Mouse (Mus musculus) liver, embryonic 14.5 days (tissue): Measurements from ENCODE around the gene Plcb1. TPM values are rescaled to one million over a fixed set of nuclear protein-coding genes. Genes with fewer than 3 reads are reported as not detected.

Source experiments
- ATAC-seq: fragments of 200-750 bp; cut with Nextera tagmentation; 2 replicates; pipeline ENCODE4 v1.8.0; 2017; ENCODE audit warnings: moderate number of reproducible peaks, mild to moderate bottlenecking, moderate library complexity; ENCODE audit not compliant: insufficient read depth
- DNase-seq, 3 experiments: peaks; one replicate each; pipeline ENCODE4 v3.0.0-alpha.2; 2012 to 2013; ENCODE audit warnings: low read depth in 3 of 3, low spot score in 3 of 3
- H3K27ac ChIP-seq: fragments of 300-500 bp; sonication (generic); 2 replicates; pipeline ENCODE4 v1.5.1; 2014; ENCODE audit warnings: moderate library complexity, mild to moderate bottlenecking, control low read depth, inconsistent platforms
- H3K27me3 ChIP-seq: fragments of 300-500 bp; sonication (generic); 2 replicates; pipeline ENCODE4 v1.6.1; 2014; ENCODE audit warnings: mild to moderate bottlenecking, low read length, moderate library complexity; ENCODE audit not compliant: control insufficient read depth, insufficient read depth
- H3K36me3 ChIP-seq: fragments of 300-500 bp; sonication (generic); replicated peaks from 2 replicates; pipeline ENCODE4 v1.6.1; 2014; ENCODE audit warnings: low read depth; ENCODE audit not compliant: control insufficient read depth, insufficient read depth
- H3K4me1 ChIP-seq, 2 experiments: fragments of 200-500 bp in 1 of 2; fragments of 300-500 bp in 1 of 2; sonication (generic) in 1 of 2; replicated peaks; 2 replicates each; pipeline ENCODE4 v1.6.1; 2012 to 2014; ENCODE audit warnings: antibody characterized with exemption in 1 of 2, inconsistent platforms in 1 of 2, low read length in 1 of 2; ENCODE audit not compliant: control insufficient read depth in 2 of 2, insufficient read depth in 2 of 2
- H3K4me2 ChIP-seq: fragments of 300-500 bp; sonication (generic); 2 replicates; pipeline ENCODE4 v1.6.1; 2014; ENCODE audit warnings: low read depth, mild to moderate bottlenecking, control low read depth, moderate library complexity
- H3K4me3 ChIP-seq, 2 experiments: fragments of 200-500 bp in 1 of 2; fragments of 300-500 bp in 1 of 2; sonication (generic) in 1 of 2; 2 replicates each; pipeline ENCODE4 v1.5.1; 2012 to 2014; ENCODE audit warnings: low read depth in 2 of 2, low read length in 2 of 2, mild to moderate bottlenecking in 2 of 2, control low read depth in 1 of 2, inconsistent platforms in 1 of 2, moderate library complexity in 1 of 2; ENCODE audit not compliant: insufficient read depth in 1 of 2
- H3K9ac ChIP-seq: fragments of 300-500 bp; sonication (generic); replicated peaks from 2 replicates; pipeline ENCODE4 v1.6.1; 2014; ENCODE audit warnings: mild to moderate bottlenecking, control low read depth, moderate library complexity
- H3K9me3 ChIP-seq: fragments of 300-500 bp; sonication (generic); 2 replicates; pipeline ENCODE4 v1.6.1; 2016; ENCODE audit warnings: low read length, mixed read lengths; ENCODE audit not compliant: control insufficient read depth
- CTCF ChIP-seq: IDR thresholded peaks from 2 replicates; pipeline ENCODE4 v1.5.1; 2016; ENCODE audit warnings: antibody characterized with exemption, low read depth, control low read depth
- EP300 ChIP-seq: IDR thresholded peaks from 2 replicates; pipeline ENCODE4 v1.6.1; 2016; ENCODE audit warnings: antibody characterized with exemption, low read depth
- WGBS: fragments of 180-500 bp; shearing (Covaris S2); extraction: QIAGEN DNeasy Blood & Tissue Kit; methylation state at CpG from one replicate; pipeline ENCODE4 v1.1.7; 2014; ENCODE audit not compliant: insufficient replicate concordance; 5-methylcytosine and 5-hydroxymethylcytosine counted together
- polyA plus RNA-seq, 2 experiments: library from polyadenylated mRNA; depleted of rRNA in 1 of 2; stranded (reverse) in 1 of 2; unstranded in 1 of 2; fragments of >200 nt; fragmentation: Nextera tagmentation in 1 of 2; extraction: Ambion mirVana in 1 of 2; gene quantifications; 2 replicates each; pipeline versions ENCODE4 v1.2.1 to v1.2.3; 2012 to 2014

Gene Plcb1
- polyA plus RNA-seq, 2 experiments: 0.56 to 3.0 TPM

GRCm38 (mm10) chr2:134867381-134867780, 81.5 kb downstream of the Plcb1 start:
- H3K9me3 ChIP-seq: no peaks in the 10 kb centered on the region
- no peak overlapping the region for H3K9ac ChIP-seq
- no peak overlapping the region for H3K4me3 ChIP-seq
- DNase-seq: no peak
- H3K36me3 ChIP-seq: no peaks in the 10 kb centered on the region
- TF ChIP-seq CTCF (no peak), EP300 (no peak)
- WGBS: 71% methylated on average over 6 of the region's 6 CpGs
- H3K4me2 ChIP-seq: no peak overlapping the region
- peaks cover 2 to 8% of the 10 kb centered on the region in 2 experiments; a peak in 3 of 4 replicates for H3K4me1 ChIP-seq
- no peak for ATAC-seq
- H3K27ac ChIP-seq: no peak overlapping the region
- no peaks in the 10 kb centered on the region for H3K27me3 ChIP-seq

DNA sequence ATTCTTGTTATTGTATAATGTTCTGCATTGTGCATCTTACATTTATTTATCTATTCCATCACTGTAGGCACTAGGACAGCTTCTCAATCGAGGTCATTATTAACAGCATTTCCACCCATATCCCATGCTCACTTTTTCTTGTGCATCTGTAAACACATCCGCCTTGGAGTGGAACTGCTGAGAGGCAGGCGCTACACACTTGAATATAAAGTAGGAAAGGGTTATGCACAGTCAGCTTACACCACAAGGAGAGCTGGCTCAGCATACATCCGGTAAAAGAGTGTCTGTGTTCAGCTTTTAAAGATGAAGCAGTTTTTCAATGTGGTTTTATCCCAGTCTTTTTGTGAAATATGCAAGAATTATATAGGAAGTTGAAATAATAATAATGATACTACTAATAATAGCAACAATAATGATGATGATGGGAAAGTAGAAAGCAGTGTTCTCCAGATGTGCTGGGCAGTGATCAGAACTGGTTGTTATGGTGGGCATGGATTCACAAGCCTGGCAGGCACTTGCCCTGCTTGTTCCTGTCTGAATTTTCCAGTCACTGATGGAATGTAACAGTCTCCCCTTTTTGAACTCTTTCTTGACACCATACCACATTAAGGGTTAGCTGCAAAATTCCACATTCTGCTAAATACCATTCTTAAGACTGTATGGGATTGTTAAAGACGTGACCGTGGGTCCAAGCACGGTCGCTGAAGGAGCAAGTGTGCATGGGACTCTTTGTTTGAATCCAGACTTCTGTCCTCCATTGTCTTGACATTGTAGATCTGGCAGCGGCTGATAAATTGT, 86.0 kb downstream of the Plcb1 start:
- TF ChIP-seq EP300 (no peak), CTCF (no peak)
- Histone ChIP-seq H3K4me3 (no peak overlapping the region), H3K4me1 (peaks cover 4 to 14% of the 10 kb centered on the region in 2 experiments; a peak in 3 of 4 replicates), H3K9me3 (no peaks in the 10 kb centered on the region), H3K9ac (no peak overlapping the region), H3K27me3 (no peaks in the 10 kb centered on the region), H3K36me3 (no peaks in the 10 kb centered on the region), H3K4me2 (peak overlapping the region; percentile 44), H3K27ac (no peak overlapping the region)
- DNase-seq (no peak), ATAC-seq (peak; percentile 17)
- WGBS: 28% methylated on average over 9 of the region's 9 CpGs

DNA sequence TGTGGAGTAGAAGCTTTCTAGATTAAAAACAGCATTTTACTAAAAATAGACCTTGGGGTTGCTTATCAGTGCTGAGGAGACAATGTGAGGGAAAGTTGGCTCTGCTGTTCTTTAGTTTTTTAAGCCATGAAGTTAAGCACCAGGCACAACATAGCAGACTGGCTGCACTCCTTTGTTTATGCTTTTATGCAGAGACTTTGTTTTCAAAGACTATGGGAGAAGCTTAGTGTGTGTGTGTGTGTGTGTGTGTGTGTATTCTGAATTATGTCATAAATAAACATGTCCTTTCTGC, 86.6 kb downstream of the Plcb1 start:
- DNase-seq (peak; percentile 9 to 26 (median 19)), ATAC-seq (peak; percentile 74; the same call in 1 of the 2 replicates)
- no peaks in the 10 kb centered on the region for H3K27me3 ChIP-seq
- no peak overlapping the region for H3K9ac ChIP-seq
- H3K9me3 ChIP-seq: no peaks in the 10 kb centered on the region
- no peaks in the 10 kb centered on the region for H3K36me3 ChIP-seq
- peaks cover 4 to 14% of the 10 kb centered on the region in 2 experiments; a peak in 3 of 4 replicates for H3K4me1 ChIP-seq
- no peak for TF ChIP-seq CTCF
- peak; percentile 77 for TF ChIP-seq EP300
- H3K4me3 ChIP-seq: no peak overlapping the region
- H3K27ac ChIP-seq: no peak overlapping the region
- peak overlapping the region; percentile 44 for H3K4me2 ChIP-seq

DNA sequence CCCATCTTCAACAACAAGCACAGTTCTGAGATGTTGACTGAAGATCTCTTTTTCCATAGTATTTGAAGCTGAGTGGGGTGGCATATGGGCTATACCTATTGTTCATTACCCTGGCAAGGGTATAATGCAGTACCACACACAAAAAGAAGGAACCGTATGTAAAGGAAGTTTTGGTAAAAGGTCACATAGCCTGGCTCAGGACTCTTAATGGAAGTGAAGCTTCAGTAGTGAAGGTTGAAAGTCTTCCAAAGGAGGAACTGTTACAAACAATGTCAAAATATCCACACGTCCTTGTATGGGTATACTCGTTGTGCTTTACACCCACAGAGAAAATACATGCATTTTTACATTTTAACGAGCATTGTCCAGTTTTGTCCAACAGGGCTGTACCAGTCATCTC, 91.3 kb downstream of the Plcb1 start:
- WGBS: 60% methylated on average over 4 of the region's 4 CpGs
- Histone ChIP-seq H3K9me3 (no peaks in the 10 kb centered on the region), H3K4me2 (no peak overlapping the region), H3K36me3 (no peaks in the 10 kb centered on the region), H3K4me1 (peaks cover 4 to 7% of the 10 kb centered on the region in 2 experiments; a peak in 3 of 4 replicates), H3K27me3 (no peaks in the 10 kb centered on the region), H3K4me3 (no peak overlapping the region), H3K27ac (no peak overlapping the region), H3K9ac (no peak overlapping the region)
- ATAC-seq: no peak
- TF ChIP-seq EP300 (no peak), CTCF (no peak)
- DNase-seq: no peak

DNA sequence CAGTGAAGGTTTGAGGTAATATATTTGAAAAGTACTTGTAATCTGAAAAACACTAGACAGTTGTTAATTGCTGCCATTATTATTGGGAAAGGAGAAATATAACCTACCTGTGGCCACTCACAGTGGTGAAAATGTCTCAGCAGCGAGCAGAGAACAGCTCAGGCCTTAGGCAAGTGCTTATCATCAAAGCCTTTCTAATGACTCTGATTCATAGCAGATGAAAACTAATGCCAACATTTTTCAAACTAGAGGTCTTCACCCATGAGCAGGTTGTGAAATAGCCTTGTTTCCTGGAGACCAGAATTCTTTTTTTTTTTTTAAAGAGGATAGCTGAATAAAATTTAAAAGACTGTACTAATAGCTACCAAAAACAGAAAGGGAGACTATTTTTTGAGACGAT, 105.3 kb downstream of the Plcb1 start:
- WGBS: 49% methylated on average over 2 of the region's 2 CpGs
- H3K27me3 ChIP-seq: no peaks in the 10 kb centered on the region
- no peak overlapping the region for H3K9ac ChIP-seq
- H3K4me2 ChIP-seq: no peak overlapping the region
- H3K9me3 ChIP-seq: no peaks in the 10 kb centered on the region
- no peak for DNase-seq
- H3K27ac ChIP-seq: no peak overlapping the region
- H3K4me3 ChIP-seq: no peak overlapping the region
- TF ChIP-seq CTCF (no peak), EP300 (no peak)
- H3K4me1 ChIP-seq: no peaks in the 10 kb centered on the region
- no peak for ATAC-seq
- H3K36me3 ChIP-seq: no peaks in the 10 kb centered on the region
